ENCODE assay signal across 23 mouse cellular contexts in the genomic region with DNA sequence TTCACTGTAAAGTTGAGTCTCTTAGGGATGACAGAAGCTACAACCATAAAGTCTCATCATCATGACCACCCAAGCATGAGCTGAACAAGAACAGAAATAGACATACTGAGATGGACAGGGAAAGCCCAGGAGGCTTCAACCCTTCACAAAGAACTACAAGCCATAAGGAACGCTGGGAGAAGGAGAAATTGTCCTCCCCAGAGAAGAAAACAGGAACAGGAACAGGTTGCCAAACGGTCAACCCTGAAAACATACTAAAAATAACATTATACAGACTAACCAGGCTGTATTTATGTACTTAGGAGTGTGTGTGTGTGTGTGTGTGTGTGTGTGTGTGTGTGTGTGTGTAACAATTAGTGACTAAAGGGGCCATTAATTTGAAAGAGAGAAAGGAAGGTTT.
A peak's percentile ranks its signal among the peaks of the same experiment; 100 is the strongest.
DNase-seq lines count a peak whose midpoint lies in the region; ATAC-seq and TF ChIP-seq lines count a peak whose summit lies in the region.
"Had no signal": no experiment of that assay in that cellular context is flagged by ENCODE, and none has a peak within 500 bp of the region (broad histone marks: within the 10 kb centered on the region; RNA-seq: fewer than 3 reads in every experiment).

No protein-coding gene starts in this region.

- no peak overlapping the region for H3K4me3 ChIP-seq in bone marrow macrophage, adult 2 months (ENCODE audit: insufficient read depth, low read length)
- H3K4me3 ChIP-seq in forebrain, embryonic 15.5 days = no peak overlapping the region
- H3K4me3 ChIP-seq in liver, embryonic 12.5 days = no peak overlapping the region

- H3K4me1 ChIP-seq in bone marrow macrophage, adult 2 months (ENCODE audit: control insufficient read depth, insufficient read depth, low read length) = peaks cover 28% of the 10 kb centered on the region
- H3K4me1 ChIP-seq in forebrain, embryonic 15.5 days = no peaks in the 10 kb centered on the region
- H3K4me1 ChIP-seq in liver, embryonic 12.5 days = no peaks in the 10 kb centered on the region

- DNase-seq in layer of hippocampus, postnatal 14 days (ENCODE audit: low spot score in 2 of 2) = no peak
- no peak for DNase-seq in embryo, embryonic 11 days
- DNase-seq: adrenal gland, adult 2 months; adrenal gland, adult 8-10 months; adrenal gland, postnatal 10 days; adrenal gland, postnatal 14 days; adrenal gland, postnatal 25 days; adrenal gland, postnatal 36 days; B cell, adult 2 months; cerebellum, adult 11 months; cerebellum, adult 11-12 months; cerebellum, adult 18-20 months had no signal

- H3K9ac ChIP-seq in forebrain, embryonic 15.5 days (replicated peaks) = no peak overlapping the region
- H3K9ac ChIP-seq in liver, embryonic 12.5 days = no peak overlapping the region

- H3K4me2 ChIP-seq in forebrain, embryonic 15.5 days (replicated peaks) = no peak overlapping the region
- H3K4me2 ChIP-seq in liver, embryonic 12.5 days = no peak overlapping the region

- peak; percentile 53 for ATAC-seq in granulocyte monocyte progenitor cell, adult 5-6 weeks (replicated peaks; ENCODE audit: poor library complexity, severe bottlenecking)
- ATAC-seq in megakaryocyte, adult 5-6 weeks (ENCODE audit: poor library complexity, severe bottlenecking) = peak; percentile 52; the same call in 1 of the 2 replicates
- ATAC-seq in megakaryocyte progenitor cell, adult 5-6 weeks (replicated peaks; ENCODE audit: poor library complexity) = peak; percentile 54
- no peak for ATAC-seq in forebrain, embryonic 15.5 days (replicated peaks)
- no peak for ATAC-seq in liver, embryonic 12.5 days
- ATAC-seq: activated CD4-positive, CD25-positive, alpha-beta regulatory T cell, adult 4 months; CD4-positive, CD25-positive, alpha-beta regulatory T cell, adult 4 months; Patski had no signal

- no peak for TF ChIP-seq POLR2A in bone marrow macrophage, adult 2 months (IDR thresholded peaks at IDR 0.05; ENCODE audit: borderline replicate concordance, low read depth, low read length)

- 0 out of 2 replicates have a peak overlapping the region, but pooled peaks have one; percentile 10 for H3K27ac ChIP-seq in bone marrow macrophage, adult 2 months (ENCODE audit: insufficient read depth, low read depth, low read length)
- no peak overlapping the region for H3K27ac ChIP-seq in forebrain, embryonic 15.5 days (replicated peaks)
- H3K27ac ChIP-seq in liver, embryonic 12.5 days = no peak overlapping the region

- 85% methylated on average over 2 of the region's 2 CpGs for WGBS in forebrain, embryonic 15.5 days
- 22% methylated on average over 2 of the region's 2 CpGs for WGBS in liver, embryonic 12.5 days (ENCODE audit: insufficient replicate concordance)

- no peaks in the 10 kb centered on the region for H3K36me3 ChIP-seq in forebrain, embryonic 15.5 days
- no peaks in the 10 kb centered on the region for H3K36me3 ChIP-seq in liver, embryonic 12.5 days
- H3K36me3 ChIP-seq: G1E had no signal

- no peaks in the 10 kb centered on the region for H3K9me3 ChIP-seq in forebrain, embryonic 15.5 days
- no peaks in the 10 kb centered on the region for H3K9me3 ChIP-seq in liver, embryonic 12.5 days (replicated peaks)
- H3K9me3 ChIP-seq: G1E had no signal

- H3K27me3 ChIP-seq in forebrain, embryonic 15.5 days = no peaks in the 10 kb centered on the region
- H3K27me3 ChIP-seq in liver, embryonic 12.5 days (replicated peaks) = no peaks in the 10 kb centered on the region
- H3K27me3 ChIP-seq: CH12.LX had no signal

- no peak for TF ChIP-seq CTCF in bone marrow macrophage, adult 2 months (IDR thresholded peaks at IDR 0.05; ENCODE audit: low read depth, low read length)

Comparison
In these comparisons a context has a peak if more than half of its experiments do, and no peak if none do; other contexts are left out.
1. ATAC-seq: peak in granulocyte monocyte progenitor cell, adult 5-6 weeks (single experiment), megakaryocyte, adult 5-6 weeks (single experiment) and megakaryocyte progenitor cell, adult 5-6 weeks (single experiment); none in forebrain, embryonic 15.5 days (single experiment) and liver, embryonic 12.5 days (single experiment).